Mouse (Mus musculus) ES-E14 (cell line): ENCODE measurements at regions not wholly inside any gene's neighbourhood (a gene's known extent, or its start where the extent isn't known, plus 50 kb on each side); places are given as distances from the start of the nearest gene placed in this dataset.

Experiments
- MAFK ChIP-seq: IDR thresholded peaks from 2 replicates; pipeline ENCODE4 v1.6.1; 2014; ENCODE audit warnings: mild to moderate bottlenecking, low read depth, low read length, inconsistent platforms; ENCODE audit not compliant: insufficient read depth
- ZC3H11A ChIP-seq: IDR thresholded peaks from 2 replicates; pipeline ENCODE4 v1.6.1; 2012; ENCODE audit warnings: low read depth, mild to moderate bottlenecking, inconsistent platforms, low read length, borderline replicate concordance
- ZNF384 ChIP-seq: IDR thresholded peaks from 2 replicates; pipeline ENCODE4 v1.6.1; 2012; ENCODE audit warnings: low read depth, low read length, inconsistent platforms

DNA sequence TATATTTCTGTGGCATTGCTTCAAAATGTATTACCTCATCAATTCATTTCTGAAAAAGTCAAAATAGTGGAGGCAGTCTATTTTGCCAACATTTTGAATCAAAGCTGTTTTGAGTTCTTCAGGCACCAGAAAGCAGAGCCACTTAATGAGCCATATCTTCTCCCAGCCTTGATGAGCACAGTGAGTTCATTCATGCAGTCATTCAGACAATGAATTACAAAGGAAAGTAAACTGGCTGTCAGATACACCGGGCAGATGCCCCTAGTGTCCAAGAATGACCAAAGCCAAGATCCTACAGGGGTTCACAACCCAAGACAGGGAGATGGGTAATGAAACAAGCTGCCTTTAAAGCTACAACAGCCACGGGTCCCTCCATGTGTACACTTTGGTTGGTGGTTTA is 798.7 kb downstream of the Cypt12 start:
- TF ChIP-seq ZNF384 (no peak), MAFK (no peak), ZC3H11A (no peak)
